Mouse (Mus musculus): Measurements from ENCODE around the gene Mast4.

DNA sequence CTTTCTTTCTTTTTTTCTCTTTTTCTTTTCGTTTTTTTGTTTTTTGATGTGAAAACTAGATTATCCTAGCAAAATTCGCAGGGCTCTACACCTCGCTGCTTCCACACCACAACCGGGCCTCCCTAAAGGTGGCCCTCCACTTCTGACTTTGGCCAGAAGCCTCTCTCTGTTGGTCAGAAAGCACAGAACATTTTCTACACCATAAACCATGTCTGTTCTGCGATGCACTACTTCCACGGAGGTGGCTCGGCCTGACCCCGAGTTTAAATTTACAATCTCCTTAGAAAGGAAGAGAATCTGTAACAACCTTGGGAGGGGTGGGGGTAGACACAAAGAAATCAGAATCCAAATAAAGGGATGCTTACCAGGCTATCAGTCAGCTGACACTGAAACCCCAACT lies 458.8 kb downstream of the Mast4 start:
- no peak for TF ChIP-seq CTCF (IDR thresholded peaks at IDR 0.05; ENCODE audit: borderline replicate concordance, control insufficient read depth, extremely low read depth, insufficient read depth, low read length, poor library complexity)
- TF ChIP-seq POLR2A (IDR thresholded peaks at IDR 0.05; ENCODE audit: control insufficient read depth, extremely low read depth, insufficient read depth, low read length, poor library complexity) = no peak

Measured in thymus, adult 2 months (tissue).